In genomic region chr2:64164398-64164797, GRCm38 (mm10) we compare ENCODE assay signal across 24 mouse cellular contexts.
DNase-seq lines count a peak whose midpoint lies in the region; ATAC-seq and TF ChIP-seq lines count a peak whose summit lies in the region.
"Had no signal": no experiment of that assay in that cellular context is flagged by ENCODE, and none has a peak within 500 bp of the region (broad histone marks: within the 10 kb centered on the region; RNA-seq: fewer than 3 reads in every experiment).

No protein-coding gene starts in this region.

- no peak overlapping the region for H3K27ac ChIP-seq in kidney, embryonic 14.5 days (ENCODE audit: low read depth, low read length)
- H3K27ac ChIP-seq in kidney, postnatal 0 days: no peak overlapping the region
- H3K27ac ChIP-seq: embryonic facial prominence, embryonic 10.5 days; embryonic facial prominence, embryonic 12.5 days; forebrain, embryonic 13.5 days; forebrain, embryonic 15.5 days had no signal

- no peak for TF ChIP-seq CTCF in kidney, postnatal 0 days (IDR thresholded peaks at IDR 0.05; ENCODE audit: low read depth)

- no peak overlapping the region for H3K4me3 ChIP-seq in kidney, embryonic 14.5 days (ENCODE audit: low read length)
- H3K4me3 ChIP-seq in kidney, postnatal 0 days (replicated peaks; ENCODE audit: low read depth, low read length): no peak overlapping the region
- H3K4me3 ChIP-seq: embryonic facial prominence, embryonic 10.5 days; embryonic facial prominence, embryonic 12.5 days; forebrain, embryonic 13.5 days; forebrain, embryonic 15.5 days had no signal

- no peaks in the 10 kb centered on the region for H3K4me1 ChIP-seq in kidney, embryonic 14.5 days (ENCODE audit: control insufficient read depth, insufficient read depth, low read length)
- H3K4me1 ChIP-seq in kidney, postnatal 0 days (replicated peaks; ENCODE audit: insufficient read depth, low read length): no peaks in the 10 kb centered on the region
- H3K4me1 ChIP-seq: embryonic facial prominence, embryonic 10.5 days; embryonic facial prominence, embryonic 12.5 days; forebrain, embryonic 13.5 days; forebrain, embryonic 15.5 days had no signal

- H3K9ac ChIP-seq in kidney, embryonic 14.5 days (ENCODE audit: low read depth, low read length): no peak overlapping the region
- no peak overlapping the region for H3K9ac ChIP-seq in kidney, postnatal 0 days (ENCODE audit: low read depth, low read length)
- H3K9ac ChIP-seq: embryonic facial prominence, embryonic 12.5 days; forebrain, embryonic 13.5 days; forebrain, embryonic 15.5 days had no signal

- no peak for DNase-seq in kidney, adult 9 months
- DNase-seq in kidney, postnatal 0 days (ENCODE audit: low spot score): peak; percentile 82
- no peak for DNase-seq in kidney, postnatal 36 days
- peak; percentile 22 to 46 for DNase-seq in kidney, postnatal 4 days
- DNase-seq in kidney, adult 8-10 months: no peak
- DNase-seq: adrenal gland, adult 8-10 months; adrenal gland, postnatal 14 days; adrenal gland, postnatal 36 days; B cell, adult 2 months; cerebellum, adult 11-12 months; cerebellum, adult 2 months; cerebellum, adult 9-10 months; cerebellum, postnatal 10 days; cerebellum, postnatal 25 days had no signal

- WGBS in kidney, embryonic 14.5 days: 59% methylated on average over 5 of the region's 5 CpGs
- 54% methylated on average over 5 of the region's 5 CpGs for WGBS in kidney, postnatal 0 days

- H3K9me3 ChIP-seq in kidney, embryonic 14.5 days (ENCODE audit: control insufficient read depth, low read length): no peaks in the 10 kb centered on the region
- no peaks in the 10 kb centered on the region for H3K9me3 ChIP-seq in kidney, postnatal 0 days (replicated peaks; ENCODE audit: low read length)
- H3K9me3 ChIP-seq: embryonic facial prominence, embryonic 10.5 days; embryonic facial prominence, embryonic 12.5 days; forebrain, embryonic 13.5 days; forebrain, embryonic 15.5 days; G1E had no signal

- no peaks in the 10 kb centered on the region for H3K36me3 ChIP-seq in kidney, embryonic 14.5 days (ENCODE audit: control insufficient read depth, insufficient read depth, low read length)
- no peaks in the 10 kb centered on the region for H3K36me3 ChIP-seq in kidney, postnatal 0 days (ENCODE audit: insufficient read depth, low read length)
- H3K36me3 ChIP-seq: embryonic facial prominence, embryonic 10.5 days; embryonic facial prominence, embryonic 12.5 days; forebrain, embryonic 15.5 days; G1E had no signal

- ATAC-seq in kidney, embryonic 14.5 days (ENCODE audit: low FRiP score, low TSS enrichment): peak; percentile 60; the same call in 1 of the 2 replicates
- ATAC-seq in kidney, postnatal 0 days (replicated peaks; ENCODE audit: low FRiP score, low read depth): no peak
- ATAC-seq: activated CD4-positive, CD25-positive, alpha-beta regulatory T cell, adult 4 months; CD4-positive, CD25-positive, alpha-beta regulatory T cell, adult 4 months; forebrain, embryonic 13.5 days; forebrain, embryonic 15.5 days; Patski had no signal

- H3K4me2 ChIP-seq in kidney, embryonic 14.5 days (replicated peaks; ENCODE audit: low read depth, low read length): no peak overlapping the region
- H3K4me2 ChIP-seq in kidney, postnatal 0 days (ENCODE audit: low read length): no peak overlapping the region
- H3K4me2 ChIP-seq: embryonic facial prominence, embryonic 12.5 days; forebrain, embryonic 13.5 days; forebrain, embryonic 15.5 days had no signal

- no peaks in the 10 kb centered on the region for H3K27me3 ChIP-seq in kidney, embryonic 14.5 days (ENCODE audit: control insufficient read depth, insufficient read depth, low read length)
- no peaks in the 10 kb centered on the region for H3K27me3 ChIP-seq in kidney, postnatal 0 days (ENCODE audit: insufficient read depth, low read length)
- H3K27me3 ChIP-seq: CH12.LX; embryonic facial prominence, embryonic 12.5 days; forebrain, embryonic 13.5 days; forebrain, embryonic 15.5 days; Patski had no signal

Comparison
In these comparisons a context has a peak if more than half of its experiments do, and no peak if none do; other contexts are left out.
1. DNase-seq: peak in kidney, postnatal 0 days (single experiment) and kidney, postnatal 4 days (2 of 2); none in kidney, adult 9 months (single experiment), kidney, postnatal 36 days (0 of 2) and kidney, adult 8-10 months (0 of 2).